Mouse (Mus musculus) G1E (cell line): ENCODE results near the gene Rnf149.

Experiments
- CTCF ChIP-seq: IDR thresholded peaks from 2 replicates; pipeline ENCODE4 v1.5.1; 2012; ENCODE audit warnings: low read depth, low read length, inconsistent platforms, mixed read lengths
- GATA1 ChIP-seq: IDR thresholded peaks from 2 replicates; pipeline ENCODE4 v1.6.1; 2012; ENCODE audit warnings: borderline replicate concordance, low read length, inconsistent platforms, mixed read lengths
- GATA2 ChIP-seq: IDR thresholded peaks from 2 replicates; pipeline ENCODE4 v1.6.1; 2012; ENCODE audit warnings: low read depth, low read length, inconsistent platforms, borderline replicate concordance
- POLR2AphosphoS5 ChIP-seq: IDR thresholded peaks from 2 replicates; pipeline ENCODE4 v1.6.1; 2012; ENCODE audit warnings: low read depth, low read length, inconsistent platforms; ENCODE audit not compliant: insufficient replicate concordance

DNA sequence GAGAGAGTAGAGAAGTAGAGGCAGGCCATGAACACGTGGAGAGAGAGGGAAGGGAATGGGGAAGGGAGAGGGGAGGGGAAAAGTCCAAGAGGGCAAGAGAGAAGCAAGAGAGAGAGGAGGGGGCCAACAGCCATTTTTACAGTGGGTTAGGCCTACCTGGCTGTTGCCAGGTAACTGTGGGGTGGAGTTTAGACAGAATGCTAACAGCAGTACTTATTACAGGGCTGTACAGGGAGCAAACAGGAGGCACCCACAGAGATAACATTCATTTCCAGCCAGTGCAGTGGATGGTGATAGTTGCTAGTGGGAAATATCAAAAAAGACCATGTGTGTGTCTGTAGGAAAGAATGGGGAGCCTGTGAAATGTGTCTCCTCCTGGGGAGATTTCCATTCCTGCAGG is 46.5 kb upstream of the Rnf149 start:
- no peak for TF ChIP-seq CTCF
- TF ChIP-seq GATA1, result no peak
- TF ChIP-seq POLR2AphosphoS5, result no peak
- no peak for TF ChIP-seq GATA2
